Mouse (Mus musculus) heart, adult 11 months (tissue): Measurements from ENCODE around the gene Capg.
A peak's percentile ranks its signal among the peaks of the same experiment; 100 is the strongest.

ENCODE experiments used
- DNase-seq: peaks from one replicate; pipeline ENCODE4 v3.0.0; 2022

Capg gene

DNA sequence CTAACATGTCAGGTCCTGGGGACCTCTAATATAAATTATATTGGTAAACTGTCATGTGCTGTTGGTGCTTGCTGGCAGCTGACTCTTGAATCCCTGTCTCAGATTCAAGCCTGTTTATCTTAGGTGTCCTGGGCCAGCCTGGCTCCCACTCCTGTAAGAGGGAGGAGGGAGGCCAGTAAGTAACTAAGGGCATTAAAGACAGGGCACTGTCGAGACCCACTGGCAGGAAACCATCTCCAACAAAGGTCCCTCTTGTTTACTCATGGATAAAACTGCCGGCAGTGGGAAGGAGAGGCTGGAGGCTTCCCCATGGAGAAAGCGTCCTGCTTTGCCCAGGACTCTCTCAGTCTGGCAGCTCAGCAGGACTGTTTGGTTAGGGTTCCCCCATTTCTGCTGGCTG is 27.6 kb downstream of the Capg start:
- no peak for DNase-seq

DNA sequence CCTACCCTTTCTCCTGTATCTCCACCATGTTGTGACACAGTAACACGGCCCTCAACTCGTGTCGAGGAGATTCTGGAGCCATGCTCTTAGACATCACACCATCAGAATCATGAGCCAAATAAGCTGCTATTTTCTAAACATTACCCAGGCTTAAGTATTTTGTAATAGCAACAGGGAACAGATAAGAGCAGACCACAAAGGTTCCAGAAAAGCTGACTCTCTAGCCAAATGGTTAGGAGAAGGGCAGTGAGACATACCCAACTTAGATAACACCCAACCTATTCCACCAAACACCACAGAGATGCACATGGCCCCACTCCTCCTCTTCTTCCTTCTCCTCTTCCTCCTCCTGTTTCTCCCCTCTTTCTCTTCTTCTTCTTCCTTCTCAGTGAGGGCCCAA is 31.9 kb downstream of the Capg start:
- no peak for DNase-seq

- DNase-seq = peak; percentile 98
These were observed 37.6 kb downstream of the Capg start for GRCm38 (mm10) chr6:72581625-72582382.

DNA sequence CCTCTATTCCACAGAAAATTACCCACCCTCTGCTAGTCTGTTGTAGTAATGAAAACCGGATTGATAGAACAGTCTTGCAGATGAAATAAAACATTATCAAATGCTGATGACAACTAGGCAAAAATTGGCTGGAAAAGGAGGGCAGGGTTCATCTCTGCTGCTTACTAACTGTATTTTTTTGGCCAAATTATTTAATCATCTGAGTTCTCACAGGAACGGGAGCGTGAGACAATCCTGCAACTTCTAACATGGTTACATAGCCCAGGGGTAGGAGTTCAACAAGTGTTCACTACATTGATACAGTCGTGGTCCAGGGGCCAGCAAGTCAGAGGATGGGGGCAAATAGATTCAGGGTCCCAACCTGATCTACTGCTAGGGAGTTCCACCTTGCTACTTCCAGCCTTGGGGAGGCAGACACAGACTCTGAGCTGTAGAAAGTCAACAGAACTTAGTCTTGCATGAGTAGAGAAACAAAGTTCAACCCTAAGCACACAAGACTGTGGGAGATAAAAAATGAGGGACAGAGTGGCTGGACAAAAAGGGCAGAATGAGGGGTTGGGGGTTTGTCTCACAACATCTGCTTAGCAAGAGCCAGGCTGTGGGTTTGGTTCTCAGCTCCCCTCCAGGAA is 39.1 kb downstream of the Capg start:
- DNase-seq = peak; percentile 92

GRCm38 (mm10) chr6:72584154-72584553 is 40.0 kb downstream of the Capg start:
- no peak for DNase-seq

- DNase-seq = no peak
These were observed 42.5 kb downstream of the Capg start for GRCm38 (mm10) chr6:72586701-72587100.

DNA sequence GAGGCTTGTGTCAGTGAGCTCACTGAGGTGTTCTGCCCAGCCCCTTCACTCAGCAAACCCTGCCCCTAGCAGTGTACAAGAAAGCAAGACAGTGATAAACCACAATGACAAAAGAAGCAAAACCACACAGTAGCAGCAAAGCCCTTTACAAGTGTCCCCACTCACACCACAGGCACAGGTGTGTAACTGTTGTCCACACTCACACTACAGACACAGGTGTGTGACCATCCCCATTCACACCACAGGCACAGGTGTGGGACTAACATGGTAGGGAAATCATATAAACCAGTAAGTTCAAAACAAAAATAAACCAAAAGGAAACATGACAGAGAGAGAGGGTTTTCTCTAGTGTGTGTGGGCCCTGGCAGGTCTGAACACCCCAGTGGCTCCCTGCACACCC is 44.1 kb downstream of the Capg start:
- DNase-seq = no peak

GRCm38 (mm10) chr6:72590111-72590510 is 45.9 kb downstream of the Capg start:
- DNase-seq = no peak

- DNase-seq = peak; percentile 99
These were observed 49.0 kb downstream of the Capg start for GRCm38 (mm10) chr6:72593011-72593803.

DNA sequence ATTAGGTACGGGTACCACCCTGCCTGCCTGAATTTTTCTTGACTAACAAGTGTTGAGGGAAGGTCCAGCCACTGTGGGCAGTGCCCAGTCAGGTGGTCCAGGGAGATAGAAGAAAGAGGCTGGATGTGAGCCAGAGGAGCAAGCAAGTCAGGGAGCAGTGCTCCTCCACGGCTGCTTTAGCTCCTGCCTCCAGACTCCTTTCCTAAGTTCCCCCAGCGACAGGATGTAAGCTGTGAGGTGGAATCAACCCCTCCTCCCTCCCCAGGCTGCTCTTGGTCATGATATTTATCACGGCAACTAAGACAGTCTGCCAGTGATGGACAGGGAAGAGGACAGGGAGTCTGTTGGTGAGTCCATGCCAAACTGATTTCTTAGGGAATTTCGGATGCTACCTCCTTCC is 49.7 kb downstream of the Capg start:
- DNase-seq = peak; percentile 94

- peak; percentile 96 for DNase-seq
These were observed 53.1 kb downstream of the Capg start for GRCm38 (mm10) chr6:72597083-72597874.

DNA sequence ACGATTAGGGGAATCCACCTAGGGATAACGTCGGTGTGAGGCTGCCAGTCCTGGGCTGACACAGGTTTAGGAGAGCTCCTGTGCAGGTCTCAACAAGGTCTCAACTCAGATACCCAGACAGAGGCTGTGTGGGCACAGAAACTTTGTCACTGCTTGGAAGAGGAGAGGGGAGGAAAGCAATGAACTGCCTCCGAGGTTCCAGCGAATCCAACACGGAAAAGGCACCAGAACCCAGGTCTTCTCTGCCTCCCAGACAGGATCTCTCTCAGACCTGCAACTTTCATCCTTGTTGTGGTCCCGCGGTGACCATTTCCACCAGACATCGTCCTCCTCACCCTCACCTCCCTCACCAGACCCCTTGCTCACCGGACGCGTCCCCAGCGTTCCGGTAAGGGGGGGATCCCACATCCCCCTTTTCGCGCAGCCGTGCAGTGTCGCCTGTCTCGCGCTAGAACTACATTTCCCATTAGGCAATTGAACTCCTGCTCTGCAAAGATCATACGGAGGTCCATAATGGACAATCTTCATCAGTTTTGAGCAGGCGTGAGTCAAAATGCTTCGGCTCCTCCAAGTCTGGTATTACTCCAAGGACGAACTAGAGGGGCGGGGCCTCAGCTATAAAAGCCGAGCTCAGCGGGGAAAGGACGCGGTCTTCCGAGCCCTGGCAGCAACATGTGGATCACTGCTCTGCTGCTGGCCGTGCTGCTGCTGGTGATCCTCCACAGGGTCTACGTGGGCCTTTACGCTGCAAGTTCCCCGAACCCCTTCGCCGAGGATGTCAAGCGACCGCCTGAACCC is 54.0 kb downstream of the Capg start, which contains the start of the genes Elmod3 and Retsat:
TSS of gene Elmod3 (minus strand) at position 458 of the 798 bp plus-strand sequence.
TSS of gene Retsat (plus strand) at position 520 of the 798 bp plus-strand sequence.
- peak; percentile 99 for DNase-seq

- DNase-seq = no peak
These were observed 54.8 kb downstream of the Capg start for GRCm38 (mm10) chr6:72598791-72599557.

- DNase-seq = no peak
These were observed 56.0 kb downstream of the Capg start for GRCm38 (mm10) chr6:72600216-72600615.

- peak; percentile 91 for DNase-seq
These were observed 56.6 kb downstream of the Capg start for GRCm38 (mm10) chr6:72600771-72601170.

- peak; percentile 96 for DNase-seq
These were observed 57.5 kb downstream of the Capg start for GRCm38 (mm10) chr6:72601732-72602131.

DNA sequence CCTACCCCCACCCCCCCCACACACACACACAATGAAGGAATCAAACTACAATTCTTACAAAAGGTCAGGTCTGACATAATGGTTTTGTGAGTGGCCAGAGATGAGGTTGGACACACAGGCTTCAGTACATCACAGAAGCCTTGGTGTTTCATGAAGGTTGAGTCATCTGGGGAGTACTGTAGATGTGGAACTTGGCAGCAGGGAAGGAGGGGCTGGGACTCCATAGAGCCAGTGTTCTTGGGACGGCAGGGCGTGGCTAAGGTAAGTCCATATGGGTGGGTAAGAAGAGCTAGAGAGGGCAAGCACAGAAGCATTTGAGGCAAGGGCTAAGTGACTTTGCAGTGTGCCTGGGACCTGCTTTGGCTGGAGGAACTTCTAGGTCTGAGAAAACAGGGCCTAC is 59.9 kb downstream of the Capg start:
- DNase-seq = no peak

DNA sequence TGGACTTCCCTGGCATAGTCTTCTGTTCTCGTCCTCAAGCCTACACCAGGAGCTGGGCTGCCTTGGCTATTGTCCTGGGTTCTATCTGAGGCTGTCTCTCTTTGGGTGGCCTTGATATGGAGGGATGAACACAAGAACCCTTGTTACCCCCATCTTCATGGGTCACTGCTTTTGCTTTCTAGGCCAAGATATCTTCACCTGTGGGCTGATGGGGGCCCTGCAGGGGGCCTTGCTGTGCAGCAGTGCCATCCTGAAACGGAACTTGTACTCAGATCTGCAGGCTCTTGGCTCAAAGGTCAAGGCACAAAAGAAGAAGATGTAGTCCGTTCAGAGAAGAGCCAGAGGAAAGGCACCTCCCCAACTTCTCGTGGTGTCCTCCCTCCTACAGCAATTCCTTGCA is 62.9 kb downstream of the Capg start:
- no peak for DNase-seq

DNA sequence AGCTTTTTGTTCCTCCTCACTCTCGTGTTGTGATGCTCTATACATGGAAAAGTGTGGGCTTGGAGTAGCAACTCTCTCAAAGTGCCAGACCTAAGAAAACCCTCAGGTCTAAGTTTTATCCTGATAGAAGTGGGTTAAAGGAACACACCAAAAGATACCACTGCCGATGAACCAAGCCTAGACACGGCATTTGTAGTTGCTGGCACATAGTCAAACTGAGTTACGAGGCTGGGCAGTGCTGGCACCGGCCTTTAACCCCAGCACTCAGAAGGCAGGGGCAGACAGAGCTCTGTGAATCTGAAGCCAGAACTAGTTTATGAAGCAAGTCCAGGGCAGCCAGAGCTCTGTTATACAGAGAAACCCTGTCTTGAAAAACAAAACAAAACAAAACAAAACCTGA is 63.5 kb downstream of the Capg start:
- DNase-seq = no peak

- DNase-seq = no peak
These were observed 64.5 kb downstream of the Capg start for GRCm38 (mm10) chr6:72608662-72609184.

GRCm38 (mm10) chr6:72610261-72610660 is 66.1 kb downstream of the Capg start:
- DNase-seq = no peak
